In the genomic region with DNA sequence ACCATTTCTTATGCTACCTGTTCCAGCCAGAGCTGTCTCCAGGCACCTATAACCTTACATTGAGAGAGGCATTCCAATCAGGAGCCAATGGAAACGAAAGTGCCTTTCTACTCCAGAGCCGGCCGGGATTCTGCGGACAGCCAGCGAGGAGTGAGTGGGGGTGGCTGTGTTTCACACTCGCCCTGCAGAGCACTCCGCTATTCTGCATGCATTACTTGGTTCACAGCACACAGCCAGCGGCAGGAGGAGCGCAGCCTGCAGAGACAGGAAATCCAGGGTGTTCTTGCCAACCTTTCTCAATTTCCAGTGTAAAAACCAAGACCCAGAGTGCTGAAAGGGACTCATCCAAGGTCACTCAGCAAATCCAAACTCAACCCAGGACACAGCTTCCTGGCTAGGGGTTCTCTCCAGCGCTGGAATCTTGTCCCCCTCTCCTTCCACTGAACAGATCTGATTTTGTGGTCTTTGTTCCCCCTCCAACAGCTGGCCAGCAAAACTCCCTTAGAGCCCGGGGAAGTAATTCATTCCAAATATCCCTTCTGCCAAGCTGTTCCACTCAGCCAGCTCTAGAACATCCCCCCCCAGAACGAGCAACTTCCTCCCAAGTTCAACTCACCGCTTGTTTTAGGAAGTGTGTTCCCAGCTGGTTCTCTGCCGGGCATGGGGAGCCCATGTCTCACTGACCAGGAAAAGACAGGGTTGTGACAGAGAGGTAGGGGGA, we compare ENCODE assay signal across 13 mouse cellular contexts. TPM values are rescaled to one million over a fixed set of nuclear protein-coding genes. Genes with fewer than 3 reads are reported as not detected.
DNase-seq lines count a peak whose midpoint lies in the region; ATAC-seq and TF ChIP-seq lines count a peak whose summit lies in the region.
"Had no signal": no experiment of that assay in that cellular context is flagged by ENCODE, and none has a peak within 500 bp of the region (broad histone marks: within the 10 kb centered on the region; RNA-seq: fewer than 3 reads in every experiment).

No protein-coding gene starts in this region.

- 0 out of 2 replicates have a peak, but pooled peaks cover 4% of the 10 kb centered on the region for H3K4me1 ChIP-seq in hindbrain, postnatal 0 days (ENCODE audit: insufficient read depth, low read length)
- peaks cover 3% of the 10 kb centered on the region for H3K4me1 ChIP-seq in hindbrain, embryonic 16.5 days (ENCODE audit: control insufficient read depth, insufficient read depth, low read depth, low read length)

- no peaks in the 10 kb centered on the region for H3K27me3 ChIP-seq in hindbrain, postnatal 0 days (ENCODE audit: insufficient read depth, low read length)
- H3K27me3 ChIP-seq in hindbrain, embryonic 16.5 days (replicated peaks; ENCODE audit: control insufficient read depth, insufficient read depth, low read length) = peaks cover 7% of the 10 kb centered on the region

- TF ChIP-seq CTCF in hindbrain, postnatal 0 days (IDR thresholded peaks at IDR 0.05; ENCODE audit: low read depth) = no peak

- DNase-seq in hindbrain, postnatal 0 days (ENCODE audit: low spot score) = peak; percentile 40
- peak; percentile 48 for DNase-seq in right cerebral cortex, adult 18-20 months
- no peak for DNase-seq in right cerebral cortex, postnatal 14 days
- DNase-seq in kidney, adult 8-10 months = peak; percentile 10 to 16
- no peak for DNase-seq in natural killer cell, adult 2 months (ENCODE audit: low spot score in 2 of 2)
- DNase-seq in cerebellum, adult 8-10 months = no peak
- DNase-seq: liver, postnatal 0 days had no signal

- H3K4me2 ChIP-seq in hindbrain, postnatal 0 days (ENCODE audit: low read depth, low read length) = no peak overlapping the region
- no peak overlapping the region for H3K4me2 ChIP-seq in hindbrain, embryonic 16.5 days (ENCODE audit: low read length)

- no peaks in the 10 kb centered on the region for H3K36me3 ChIP-seq in hindbrain, postnatal 0 days (ENCODE audit: insufficient read depth, low read length)
- H3K36me3 ChIP-seq in hindbrain, embryonic 16.5 days (ENCODE audit: control insufficient read depth, insufficient read depth, low read length) = no peaks in the 10 kb centered on the region

- 13% methylated on average over 14 of the region's 14 CpGs for WGBS in hindbrain, postnatal 0 days
- 17% methylated on average over 14 of the region's 14 CpGs for WGBS in hindbrain, embryonic 16.5 days

- ATAC-seq in hindbrain, postnatal 0 days = no peak
- no peak for ATAC-seq in hindbrain, embryonic 16.5 days
- ATAC-seq: liver, postnatal 0 days had no signal

- H3K27ac ChIP-seq in hindbrain, postnatal 0 days = no peak overlapping the region
- H3K27ac ChIP-seq in hindbrain, embryonic 16.5 days (ENCODE audit: low read depth, low read length) = no peak overlapping the region

- H3K9me3 ChIP-seq in hindbrain, postnatal 0 days (ENCODE audit: low read length) = no peaks in the 10 kb centered on the region
- no peaks in the 10 kb centered on the region for H3K9me3 ChIP-seq in hindbrain, embryonic 16.5 days (ENCODE audit: control insufficient read depth, low read length)

- H3K4me3 ChIP-seq in hindbrain, postnatal 0 days (ENCODE audit: low read length) = no peak overlapping the region
- no peak overlapping the region for H3K4me3 ChIP-seq in hindbrain, embryonic 16.5 days (ENCODE audit: low read length)

- no peak overlapping the region for H3K9ac ChIP-seq in hindbrain, postnatal 0 days (replicated peaks; ENCODE audit: low read length)
- H3K9ac ChIP-seq in hindbrain, embryonic 16.5 days (ENCODE audit: low read depth, low read length) = no peak overlapping the region; the same call in 1 of the 2 replicates
- H3K9ac ChIP-seq: liver, postnatal 0 days had no signal

RNA-seq across cellular contexts. Expression of gene Kcng4, which starts 0.7 kb away (rescaled TPM):
- total RNA-seq in hindbrain, postnatal 0 days (2014; rRNA removed) = 0.11 and 0.73 TPM in 2 replicates
- 0.19 and 0.21 TPM in 2 replicates for polyA plus RNA-seq in hindbrain, postnatal 0 days (2015; fragmentation: Nextera tagmentation; extraction: Ambion mirVana)
- polyA plus RNA-seq in hindbrain, embryonic 16.5 days (2015; fragmentation: Nextera tagmentation; extraction: Ambion mirVana) = 0.13 and 0.14 TPM in 2 replicates
- polyA plus RNA-seq: liver, postnatal 0 days had no signal

RNA-seq across cellular contexts. Expression of gene Adad2, which starts 22.2 kb away (rescaled TPM):
- 0.63 and 1.0 TPM in 2 replicates for total RNA-seq in hindbrain, postnatal 0 days (2014; rRNA removed)
- polyA plus RNA-seq in hindbrain, postnatal 0 days (2015; fragmentation: Nextera tagmentation; extraction: Ambion mirVana) = 0.11 TPM in 1 of 2 replicates, not detected in the other
- polyA plus RNA-seq in hindbrain, embryonic 16.5 days (2015; fragmentation: Nextera tagmentation; extraction: Ambion mirVana) = 0.23 and 0.29 TPM in 2 replicates
- total RNA-seq: adrenal gland, adult 2 months; heart, postnatal 10 days had no signal
- polyA plus RNA-seq: adrenal gland, adult 2 months; frontal cortex, adult 2 months; liver, postnatal 0 days; neural tube, embryonic 14.5 days; urinary bladder, adult 2 months had no signal

RNA-seq across cellular contexts. Expression of gene Taf1c, which starts 29.8 kb away (rescaled TPM):
- 19.8 and 29.7 TPM in 2 replicates for total RNA-seq in hindbrain, postnatal 0 days (2014; rRNA removed)
- 7.9 and 9.4 TPM in 2 replicates for polyA plus RNA-seq in hindbrain, postnatal 0 days (2015; fragmentation: Nextera tagmentation; extraction: Ambion mirVana)
- 13.0 and 15.2 TPM in 2 replicates for polyA plus RNA-seq in hindbrain, embryonic 16.5 days (2015; fragmentation: Nextera tagmentation; extraction: Ambion mirVana)

RNA-seq across cellular contexts. Expression of gene Wfdc1, which starts 31.4 kb away (rescaled TPM):
- 20.6 and 24.1 TPM in 2 replicates for total RNA-seq in hindbrain, postnatal 0 days (2014; rRNA removed)
- polyA plus RNA-seq in hindbrain, postnatal 0 days (2015; fragmentation: Nextera tagmentation; extraction: Ambion mirVana) = 10.6 and 12.0 TPM in 2 replicates
- polyA plus RNA-seq in hindbrain, embryonic 16.5 days (2015; fragmentation: Nextera tagmentation; extraction: Ambion mirVana) = 7.1 and 8.3 TPM in 2 replicates

RNA-seq across cellular contexts. Expression of gene Dnaaf1, which starts 59.7 kb away (rescaled TPM):
- 0.04 TPM in 1 of 2 replicates, not detected in the other for total RNA-seq in hindbrain, postnatal 0 days (2014; rRNA removed)
- 0.42 and 0.48 TPM in 2 replicates for polyA plus RNA-seq in hindbrain, postnatal 0 days (2015; fragmentation: Nextera tagmentation; extraction: Ambion mirVana)
- polyA plus RNA-seq in hindbrain, embryonic 16.5 days (2015; fragmentation: Nextera tagmentation; extraction: Ambion mirVana) = 0.61 and 0.69 TPM in 2 replicates
- total RNA-seq: heart, postnatal 10 days had no signal
- polyA plus RNA-seq: adrenal gland, adult 2 months; liver, postnatal 0 days had no signal

Comparison
In these comparisons a context has a peak if more than half of its experiments do, and no peak if none do; other contexts are left out.
1. DNase-seq: peak in hindbrain, postnatal 0 days (single experiment), right cerebral cortex, adult 18-20 months (single experiment) and kidney, adult 8-10 months (2 of 2); none in right cerebral cortex, postnatal 14 days (single experiment), natural killer cell, adult 2 months (0 of 2) and cerebellum, adult 8-10 months (single experiment).